Comparison of ENCODE assay signal across 8 mouse cellular contexts in genomic region chr16:32246952-32247370, GRCm38 (mm10). TPM values are rescaled to one million over a fixed set of nuclear protein-coding genes. Genes with fewer than 3 reads are reported as not detected.
DNase-seq lines count a peak whose midpoint lies in the region; ATAC-seq lines count a peak whose summit lies in the region.

Gene Fbxo45 (minus strand): TSS chr16:32247158.
Gene Wdr53 (plus strand): TSS chr16:32247227.

- peak; percentile 98 to 99 for DNase-seq in adrenal gland, adult (ENCODE audit: inconsistent age in 2 of 2, low spot score in 1 of 2)
- DNase-seq in embryo, embryonic 10.5 days (ENCODE audit: low spot score) = peak; percentile 95
- DNase-seq in gastrocnemius, postnatal 14 days = peak; percentile 98
- peak; percentile 97 to 98 for DNase-seq in left cerebral cortex, postnatal 10 days (ENCODE audit: extremely low spot score in 1 of 2, low spot score in 2 of 2)
- DNase-seq in right cerebral cortex, postnatal 25 days = peak; percentile 99
- DNase-seq in urinary bladder, postnatal 4 days (ENCODE audit: low spot score in 2 of 2) = peak; percentile 96 to 97

- peak; percentile 95 for ATAC-seq in inflammation-experienced regulatory T-cells, adult 6 months
- ATAC-seq in megakaryocyte-erythroid progenitor cell, adult 5-6 weeks (replicated peaks; ENCODE audit: low FRiP score, low TSS enrichment, poor library complexity, severe bottlenecking) = peak; percentile 97

- intact Hi-C loops in gastrocnemius, postnatal 14 days (cut with DNase I; ENCODE audit: low total_unique reads) = no loop called here
- intact Hi-C loops in left cerebral cortex, postnatal 10 days (cut with DNase I) = loop anchor here (10.0 kb wide), 1 partner anchor 132 kb away; no protein-coding TSS in a partner anchor

RNA-seq across cellular contexts. Expression of gene Fbxo45, which starts in this region (rescaled TPM):
- total RNA-seq in gastrocnemius, postnatal 14 days (2021) = 10 to 100 TPM in 1 of 2 experiments, 1 to 10 TPM in 1; 9.4 to 10.2 TPM
- polyA plus RNA-seq in inflammation-experienced regulatory T-cells, adult 6 months (2017; shearing (Covaris generic)) = 1 to 10 TPM; 5.1 to 5.7 (median 5.5) TPM
- 10 to 100 TPM; 39.7 to 39.8 TPM for total RNA-seq in left cerebral cortex, postnatal 10 days (2021)
- 17.3 and 20.0 TPM in 2 replicates for total RNA-seq in megakaryocyte-erythroid progenitor cell, adult 5-6 weeks (2014; fragmentation: Nextera tagmentation)
- total RNA-seq in megakaryocyte-erythroid progenitor cell, adult 5-6 weeks (2017) = 19.4 and 26.9 TPM in 2 replicates

RNA-seq across cellular contexts. Expression of gene Wdr53, which starts in this region (rescaled TPM):
- 1 to 10 TPM; 5.1 to 5.6 TPM for total RNA-seq in gastrocnemius, postnatal 14 days (2021)
- 10 to 100 TPM; 16.3 to 19.8 (median 16.7) TPM for polyA plus RNA-seq in inflammation-experienced regulatory T-cells, adult 6 months (2017; shearing (Covaris generic))
- 10 to 100 TPM; 11.3 to 13.3 TPM for total RNA-seq in left cerebral cortex, postnatal 10 days (2021)
- 11.8 and 17.1 TPM in 2 replicates for total RNA-seq in megakaryocyte-erythroid progenitor cell, adult 5-6 weeks (2014; fragmentation: Nextera tagmentation)
- 15.9 and 21.6 TPM in 2 replicates for total RNA-seq in megakaryocyte-erythroid progenitor cell, adult 5-6 weeks (2017)

Comparison
In these comparisons a context has a peak if more than half of its experiments do, and no peak if none do; other contexts are left out.
1. Peak in every context shown above with its lines: DNase-seq and ATAC-seq.